Mouse (Mus musculus) mouse embryonic stem cell (cell line): Measurements from ENCODE around the gene Tnni2.

ENCODE experiments used
- in situ Hi-C, 2 experiments: fragments of 300-500 bp; cut with MboI; formaldehyde crosslinking; loops; 1 replicate in 1 of 2; 3 replicates in 1 of 2; pipeline ENCODE4 v1.14.3; 2019 to 2020; ENCODE audit warnings: low sequenced_read_pairs in 2 of 2, low pct_unique_long_range_greater_than_20kb in 1 of 2, mixed read lengths in 1 of 2; ENCODE audit not compliant: unreplicated experiment in 1 of 2

Tnni2 gene

GRCm38 (mm10) chr7:142476271-142476670, 34.7 kb downstream of the Tnni2 start:
- in situ Hi-C loops, result no loop called here

- in situ Hi-C loops, result no loop called here
Measured at GRCm38 (mm10) chr7:142476795-142477452, 35.3 kb downstream of the Tnni2 start.

GRCm38 (mm10) chr7:142478001-142478400, 36.4 kb downstream of the Tnni2 start:
- in situ Hi-C loops, result no loop called here

DNA sequence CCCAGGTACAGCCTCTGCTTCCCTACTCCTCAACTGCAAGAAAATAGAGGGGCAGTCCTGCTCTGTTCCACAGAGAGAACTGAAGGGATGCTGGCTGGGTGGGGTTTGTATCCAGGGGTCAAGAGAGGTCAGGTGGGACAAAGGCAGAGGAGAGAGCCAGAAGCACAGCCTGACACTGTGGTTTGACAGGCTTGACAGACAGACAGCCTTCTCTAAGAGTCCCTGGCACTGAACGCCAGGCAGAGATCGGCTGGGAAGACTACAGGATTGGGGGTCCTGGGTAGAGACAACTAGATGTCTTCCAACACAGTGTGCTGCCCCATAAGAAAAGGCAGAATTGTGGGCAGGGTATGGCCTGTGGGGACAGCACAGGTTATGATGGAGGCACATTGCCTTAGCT, 37.0 kb downstream of the Tnni2 start:
- in situ Hi-C loops, result no loop called here

- in situ Hi-C loops, result no loop called here
Measured at GRCm38 (mm10) chr7:142479307-142479706, 37.7 kb downstream of the Tnni2 start.

DNA sequence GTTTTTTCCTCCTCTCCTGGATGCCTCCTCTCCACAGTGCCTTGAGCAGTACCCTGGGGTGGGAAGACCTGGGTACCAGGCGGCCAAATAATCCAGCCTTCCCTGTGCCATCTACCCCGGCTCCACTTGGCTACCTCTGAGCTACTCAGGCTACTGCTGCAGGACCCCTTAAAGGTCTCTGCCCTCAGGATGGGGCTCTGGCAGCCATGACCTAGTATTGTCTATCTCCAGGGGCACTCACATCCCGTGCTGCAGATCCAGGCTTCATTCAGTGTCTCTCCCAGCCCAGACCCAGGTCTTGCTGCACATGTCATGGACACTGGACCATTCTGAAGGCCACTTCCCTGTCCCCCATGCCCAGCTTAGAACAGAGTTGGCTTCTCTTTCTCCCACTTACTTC, 38.3 kb downstream of the Tnni2 start:
- in situ Hi-C loops, result no loop called here

GRCm38 (mm10) chr7:142480661-142481060, 39.1 kb downstream of the Tnni2 start:
- in situ Hi-C loops, result no loop called here

GRCm38 (mm10) chr7:142481186-142481567, 39.6 kb downstream of the Tnni2 start:
- in situ Hi-C loops, result no loop called here

GRCm38 (mm10) chr7:142481568-142482255, 40.1 kb downstream of the Tnni2 start:
- in situ Hi-C loops, result no loop called here

- in situ Hi-C loops, result no loop called here
Measured at GRCm38 (mm10) chr7:142482256-142482609, 40.6 kb downstream of the Tnni2 start.

GRCm38 (mm10) chr7:142483136-142483535, 41.5 kb downstream of the Tnni2 start:
- in situ Hi-C loops, result no loop called here

DNA sequence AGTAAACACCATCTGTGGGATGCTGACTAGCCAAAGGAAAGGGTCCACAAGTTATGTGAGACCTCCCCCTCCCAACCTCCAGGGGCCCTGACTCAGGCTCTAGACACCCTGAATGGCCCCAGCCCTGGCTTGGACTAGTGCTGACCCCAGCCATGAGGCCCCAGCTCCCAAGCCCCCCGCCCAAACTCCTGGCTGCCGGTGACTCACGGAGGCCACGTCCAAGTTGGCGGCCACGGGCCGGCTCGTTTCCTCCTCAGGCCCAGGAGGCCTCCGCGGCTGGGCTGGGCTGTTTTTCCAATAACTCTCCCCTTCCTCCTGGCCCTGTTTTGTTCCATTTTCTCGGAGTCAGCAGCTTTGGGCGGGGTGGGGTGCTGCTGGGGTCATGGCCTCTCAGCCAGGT, 43.2 kb downstream of the Tnni2 start:
- in situ Hi-C loops, result no loop called here

DNA sequence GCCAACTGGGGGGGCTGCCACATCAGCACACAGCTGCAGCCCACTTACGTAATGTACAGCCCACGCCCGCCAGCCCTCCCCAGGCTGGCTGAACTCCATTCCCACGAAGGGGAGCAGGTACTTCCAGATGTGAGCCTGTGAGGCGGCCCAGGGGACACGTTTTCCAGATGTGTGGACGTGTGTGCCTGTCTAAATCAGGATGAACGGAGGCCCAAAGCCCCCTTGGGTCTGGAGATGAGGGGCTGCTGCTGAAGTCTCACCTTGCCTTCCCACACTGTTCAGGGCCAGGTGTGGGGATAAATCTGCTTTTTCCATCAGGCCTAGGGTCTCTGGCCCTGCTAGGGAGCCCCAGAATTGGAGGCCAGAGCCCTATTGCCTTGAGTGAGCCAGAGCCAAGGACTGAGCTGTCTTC, 45.1 kb downstream of the Tnni2 start:
- in situ Hi-C loops, result no loop called here

GRCm38 (mm10) chr7:142487341-142487859, 45.8 kb downstream of the Tnni2 start:
- in situ Hi-C loops, result no loop called here

DNA sequence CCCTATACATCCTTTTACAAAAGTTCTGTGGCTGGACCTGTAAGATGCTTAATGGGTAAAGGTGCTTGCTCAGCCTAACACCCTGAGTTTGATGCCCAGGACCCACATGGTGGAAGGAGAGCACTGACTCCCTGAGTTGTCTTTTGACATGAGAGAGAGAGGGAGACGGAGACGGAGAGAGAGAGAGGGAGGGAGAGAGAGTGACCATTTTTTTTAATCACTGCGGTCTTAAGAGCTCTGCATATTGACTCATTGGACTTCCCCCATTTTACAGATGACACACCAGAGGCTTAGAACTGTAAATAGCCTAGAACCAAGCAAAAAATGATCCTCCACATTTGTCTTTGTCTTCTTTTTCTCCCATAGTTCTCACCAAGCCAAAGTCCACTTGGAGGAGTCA, 46.4 kb downstream of the Tnni2 start:
- in situ Hi-C loops, result no loop called here

- in situ Hi-C loops, result no loop called here
Measured at GRCm38 (mm10) chr7:142493535-142493934, 51.9 kb downstream of the Tnni2 start.
